Mouse (Mus musculus) lung, adult 2 months (tissue): ENCODE measurements at regions not wholly inside any gene's neighbourhood (a gene's known extent, or its start where the extent isn't known, plus 50 kb on each side); places are given as distances from the start of the nearest gene placed in this dataset.

Experiments
- DNase-seq: peaks from one replicate; pipeline ENCODE4 v3.0.0; 2022
- H3K4me1 ChIP-seq: fragments of 200-500 bp; 2 replicates; pipeline ENCODE4 v1.6.1; 2011; ENCODE audit warnings: low read length; ENCODE audit not compliant: control insufficient read depth, insufficient read depth
- H3K4me3 ChIP-seq: fragments of 200-500 bp; replicated peaks from 2 replicates; pipeline ENCODE3; 2011; ENCODE audit warnings: low read depth, mild to moderate bottlenecking, control low read depth, low read length; ENCODE audit errors: extremely low read depth
- CTCF ChIP-seq: fragments of 200-500 bp; IDR thresholded peaks from 2 replicates; pipeline ENCODE4 v1.5.1; 2011; ENCODE audit warnings: mild to moderate bottlenecking, low read length, control low read depth; ENCODE audit not compliant: insufficient read depth
- POLR2A ChIP-seq: fragments of 200-500 bp; IDR thresholded peaks from 2 replicates; pipeline ENCODE4 v1.6.1; 2011; ENCODE audit warnings: low read depth, mild to moderate bottlenecking, control low read depth, low read length, borderline replicate concordance; ENCODE audit errors: extremely low read depth
- WGBS: fragments of 180-500 bp; shearing (Covaris S2); methylation state at CpG from one replicate; pipeline ENCODE4 v1.1.7; 2018; 5-methylcytosine and 5-hydroxymethylcytosine counted together

GRCm38 (mm10) chr14:24081911-24082558 lies 67.7 kb upstream of the Kcnma1 start:
- H3K4me3 ChIP-seq: no peak overlapping the region
- H3K4me1 ChIP-seq: no peaks in the 10 kb centered on the region
- DNase-seq: peak; percentile 30
- no peak for TF ChIP-seq CTCF
- TF ChIP-seq POLR2A: no peak
- WGBS: 29% methylated on average over 11 of the region's 11 CpGs

GRCm38 (mm10) chr14:24068693-24069092 lies 54.4 kb upstream of the Kcnma1 start:
- Histone ChIP-seq H3K4me1 (no peaks in the 10 kb centered on the region), H3K4me3 (no peak overlapping the region)
- 60% methylated on average over 4 of the region's 4 CpGs for WGBS
- no peak for TF ChIP-seq POLR2A
- TF ChIP-seq CTCF: no peak
- DNase-seq: no peak

- no peak overlapping the region for H3K4me3 ChIP-seq
- peak; percentile 69 for DNase-seq
- 34% methylated on average over 6 of the region's 6 CpGs for WGBS
- no peaks in the 10 kb centered on the region for H3K4me1 ChIP-seq
- peak; percentile 92 for TF ChIP-seq CTCF
- no peak for TF ChIP-seq POLR2A
Observed at GRCm38 (mm10) chr14:24067657-24068056, 53.4 kb upstream of the Kcnma1 start.

DNA sequence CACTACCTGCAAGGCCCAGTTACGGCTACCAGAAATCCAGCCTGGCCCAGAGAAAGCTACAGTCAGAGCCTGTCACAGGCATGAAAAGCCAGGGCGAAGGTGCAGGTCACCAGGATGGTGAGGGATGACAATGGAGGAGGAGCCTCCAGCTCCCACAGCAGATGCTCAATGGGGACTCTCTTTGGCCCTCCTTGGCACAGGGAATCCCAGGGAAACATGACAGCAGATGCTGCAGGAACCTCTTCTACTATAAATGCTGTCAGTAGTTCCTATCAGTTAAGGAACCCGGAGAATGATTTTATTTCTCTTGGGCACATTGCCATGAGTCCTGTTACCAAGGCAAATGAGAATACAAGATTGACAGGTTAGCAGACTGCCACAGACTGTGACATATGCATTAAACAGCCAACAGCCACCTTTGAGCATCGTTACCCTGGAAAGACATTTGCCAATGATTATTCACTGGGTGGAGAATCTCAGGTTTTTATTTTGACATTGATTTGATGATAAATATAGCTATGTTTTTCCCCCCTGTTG lies 51.0 kb upstream of the Kcnma1 start:
- 79% methylated on average over 4 of the region's 4 CpGs for WGBS
- no peak overlapping the region for H3K4me3 ChIP-seq
- TF ChIP-seq CTCF (no peak), POLR2A (no peak)
- no peak for DNase-seq
- no peaks in the 10 kb centered on the region for H3K4me1 ChIP-seq
